Mouse (Mus musculus) megakaryocyte, embryonic 14.5 days (primary cell): ENCODE data around the gene Perm1.

Experiments
- FLI1 ChIP-seq: IDR thresholded peaks from 2 replicates; pipeline ENCODE4 v1.6.1; 2012; ENCODE audit warnings: low read length, inconsistent platforms, mixed read lengths
- GATA1 ChIP-seq: IDR thresholded peaks from 3 replicates; pipeline ENCODE4 v1.6.1; 2012; ENCODE audit warnings: mixed read lengths, low read length, inconsistent platforms, borderline replicate concordance

- TF ChIP-seq GATA1 (no peak), FLI1 (no peak)
Observed at GRCm38 (mm10) chr4:156193906-156194305, 21.8 kb upstream of the Perm1 start.
